In the genomic region with DNA sequence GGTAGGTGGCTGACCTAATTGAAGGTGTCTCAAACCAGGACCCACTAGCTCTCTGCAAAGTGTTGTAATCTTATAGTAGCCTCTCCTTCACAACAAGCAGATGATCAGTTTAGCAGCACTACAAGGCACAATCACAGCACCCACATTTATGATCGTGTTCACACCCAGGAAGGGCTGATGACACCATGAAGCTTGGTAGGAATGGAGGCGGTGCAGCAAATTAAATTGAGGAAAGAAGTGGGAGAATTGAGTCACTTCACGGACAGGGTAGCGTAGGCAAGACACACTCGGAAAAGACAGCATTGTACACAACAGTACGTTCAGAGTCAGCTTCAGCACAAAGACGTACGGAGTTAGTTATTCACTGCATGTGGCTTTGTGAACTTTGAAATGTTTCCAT, we compare ENCODE assay signal across 13 mouse cellular contexts.
"Had no signal": no experiment of that assay in that cellular context is flagged by ENCODE, and none has a peak within 500 bp of the region (broad histone marks: within the 10 kb centered on the region; RNA-seq: fewer than 3 reads in every experiment).

No protein-coding gene starts in this region.

- DNase-seq: kidney, adult 11 months; kidney, adult 9 months; kidney, postnatal 36 days; layer of hippocampus, adult 9-11 months; liver; liver, embryonic 13.5 days; liver, postnatal 0 days; lung, postnatal 14 days; spleen, adult 18-20 months; thymus, postnatal 36 days had no signal

- ATAC-seq: hindbrain, embryonic 16.5 days; inflammation-experienced regulatory T-cells, adult 6 months; liver, postnatal 0 days; midbrain, embryonic 15.5 days had no signal
